Mouse (Mus musculus) embryo, embryonic 11 days (tissue): ENCODE data around the gene Smarcb1.

Experiments used
- DNase-seq: peaks from one replicate; pipeline ENCODE4 v3.0.0-alpha.2; 2015

Gene Smarcb1

DNA sequence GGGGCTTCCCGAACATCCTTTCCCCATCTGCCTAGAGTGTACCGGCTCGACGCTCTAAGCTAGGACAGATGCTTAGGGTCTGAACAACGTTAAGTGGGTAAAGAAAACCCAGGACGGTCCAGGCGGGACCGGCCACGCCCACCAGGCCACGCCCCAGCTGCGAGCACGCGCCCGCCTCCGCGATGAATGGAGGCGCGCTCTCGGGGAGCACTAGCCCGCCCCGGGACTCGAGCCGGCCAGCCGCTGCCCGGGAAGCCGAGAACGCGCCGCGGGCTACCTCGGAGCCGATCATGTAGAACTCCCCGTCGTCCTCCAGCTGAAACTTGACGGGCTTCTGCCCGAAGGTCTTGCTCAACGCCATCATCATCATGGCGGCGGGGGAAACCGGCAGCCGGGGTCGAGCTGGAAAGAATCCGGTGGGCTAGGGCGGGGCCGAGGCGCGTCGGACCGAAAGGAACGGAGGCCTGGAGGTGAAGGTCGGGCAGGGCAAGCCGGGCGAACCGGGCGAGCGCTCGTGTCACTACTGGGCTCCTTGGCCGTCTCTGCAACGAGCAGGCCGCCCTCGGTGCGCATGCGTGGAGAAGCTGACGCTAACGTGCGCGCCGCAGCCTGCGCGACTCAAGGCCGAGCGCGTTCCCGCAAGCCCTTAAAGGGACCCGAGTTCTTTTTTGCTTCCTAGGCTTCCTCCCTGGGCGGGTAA lies at the start of gene Smarcb1:
Gene Smarcb1 (minus strand): TSS at position 592 of the 700 bp plus-strand sequence.
- DNase-seq: peak; percentile 99

DNA sequence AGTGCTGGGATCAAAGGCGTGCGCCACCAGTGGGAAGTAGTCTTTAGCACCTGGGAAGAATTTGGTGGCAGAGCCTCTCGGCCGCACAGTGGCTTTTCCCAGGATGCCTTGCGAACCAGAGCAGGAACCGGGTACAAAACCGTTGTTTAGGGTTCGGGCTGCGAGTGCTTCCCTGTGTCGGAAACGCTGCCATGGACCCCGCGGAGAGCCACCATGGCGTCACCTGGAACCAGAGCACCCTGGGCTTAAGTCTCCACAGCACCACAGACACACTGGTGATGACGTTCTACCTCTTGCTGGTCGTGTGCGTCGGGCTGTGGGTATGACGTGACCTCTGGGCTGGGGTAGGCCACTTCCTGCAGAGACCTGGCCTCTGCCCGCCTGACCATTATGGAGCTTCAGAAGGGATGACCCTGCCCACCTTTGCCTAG lies 33.0 kb upstream of the Smarcb1 start, which contains the start of gene Gm5134:
Gene Gm5134 (plus strand): TSS at position 134 of the 431 bp plus-strand sequence.
- peak; percentile 36 for DNase-seq

GRCm38 (mm10) chr10:75951424-75952050 lies 30.1 kb upstream of the Smarcb1 start:
- peak; percentile 70 for DNase-seq

DNA sequence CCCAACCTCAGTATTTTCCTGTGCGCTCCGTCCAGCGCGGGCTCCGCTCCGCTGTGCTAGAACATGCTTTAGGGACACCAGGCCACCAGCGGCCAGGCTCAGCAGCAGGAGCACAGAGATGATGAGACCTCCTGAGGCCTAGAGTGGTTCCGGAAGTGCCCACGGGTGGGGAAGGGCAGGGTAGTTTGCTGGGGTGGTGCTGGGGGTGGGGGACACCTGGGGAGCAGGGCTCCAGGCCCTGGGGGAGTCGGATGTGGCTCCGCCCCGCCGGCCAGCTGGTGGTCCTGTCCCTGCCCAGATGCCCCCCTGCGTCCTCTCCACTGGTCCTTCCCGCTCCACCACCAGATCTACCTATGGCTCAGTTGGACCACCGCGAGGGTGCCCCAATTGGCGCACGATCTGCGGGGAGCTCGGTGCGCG lies 29.4 kb upstream of the Smarcb1 start:
- DNase-seq: peak; percentile 69

DNA sequence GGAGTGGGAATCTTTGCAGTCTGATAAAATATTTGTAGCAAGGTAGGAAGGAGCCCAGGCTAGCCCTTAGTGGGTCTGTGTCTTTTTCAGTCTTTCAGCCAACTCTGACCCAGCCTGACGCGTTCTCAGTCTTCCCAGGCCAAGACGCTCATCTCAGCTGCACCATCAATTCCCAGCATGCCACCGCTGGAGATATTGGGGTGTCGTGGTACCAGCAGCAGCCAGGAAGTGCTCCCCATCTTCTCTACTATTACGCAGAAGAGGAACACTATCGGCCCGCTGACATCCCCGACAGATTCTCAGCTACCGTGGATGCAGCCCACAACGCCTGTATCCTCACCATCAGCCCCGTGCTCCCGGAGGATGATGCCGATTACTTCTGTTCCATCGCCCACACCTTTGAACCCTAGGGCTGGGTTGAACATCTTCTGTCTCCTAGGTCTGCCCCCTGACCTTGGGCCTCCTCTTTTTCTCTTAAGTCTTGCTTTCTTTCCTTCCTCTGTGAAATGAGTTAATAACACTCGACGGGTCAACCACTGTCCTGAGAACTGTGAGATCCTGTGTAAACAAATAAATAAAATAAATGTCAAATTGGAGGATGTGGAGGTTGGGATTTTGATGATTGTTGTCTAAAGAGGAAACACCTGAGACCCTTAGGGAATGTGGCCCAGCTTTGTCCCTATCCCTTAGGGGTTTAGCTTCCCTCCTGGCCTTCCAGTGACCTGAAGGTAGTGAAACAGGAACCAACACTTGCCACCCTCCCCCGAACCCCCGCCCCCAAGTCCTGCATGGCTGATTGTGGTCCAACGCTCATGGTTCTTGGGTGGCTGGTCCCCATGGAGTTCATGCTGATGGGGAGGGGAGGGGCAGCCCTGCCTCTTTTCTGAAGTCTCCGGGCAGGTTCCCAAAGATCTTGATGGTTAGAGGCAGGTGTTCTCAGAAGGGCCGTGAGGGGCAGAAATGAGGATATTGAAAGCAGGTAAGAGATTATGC lies 27.9 kb upstream of the Smarcb1 start:
- no peak for DNase-seq

- no peak for DNase-seq
Observed at GRCm38 (mm10) chr10:75948079-75948478, 26.7 kb upstream of the Smarcb1 start.

GRCm38 (mm10) chr10:75945896-75946295 lies 24.5 kb upstream of the Smarcb1 start:
- DNase-seq: no peak

- no peak for DNase-seq
Observed at GRCm38 (mm10) chr10:75945213-75945612, 23.8 kb upstream of the Smarcb1 start.

DNA sequence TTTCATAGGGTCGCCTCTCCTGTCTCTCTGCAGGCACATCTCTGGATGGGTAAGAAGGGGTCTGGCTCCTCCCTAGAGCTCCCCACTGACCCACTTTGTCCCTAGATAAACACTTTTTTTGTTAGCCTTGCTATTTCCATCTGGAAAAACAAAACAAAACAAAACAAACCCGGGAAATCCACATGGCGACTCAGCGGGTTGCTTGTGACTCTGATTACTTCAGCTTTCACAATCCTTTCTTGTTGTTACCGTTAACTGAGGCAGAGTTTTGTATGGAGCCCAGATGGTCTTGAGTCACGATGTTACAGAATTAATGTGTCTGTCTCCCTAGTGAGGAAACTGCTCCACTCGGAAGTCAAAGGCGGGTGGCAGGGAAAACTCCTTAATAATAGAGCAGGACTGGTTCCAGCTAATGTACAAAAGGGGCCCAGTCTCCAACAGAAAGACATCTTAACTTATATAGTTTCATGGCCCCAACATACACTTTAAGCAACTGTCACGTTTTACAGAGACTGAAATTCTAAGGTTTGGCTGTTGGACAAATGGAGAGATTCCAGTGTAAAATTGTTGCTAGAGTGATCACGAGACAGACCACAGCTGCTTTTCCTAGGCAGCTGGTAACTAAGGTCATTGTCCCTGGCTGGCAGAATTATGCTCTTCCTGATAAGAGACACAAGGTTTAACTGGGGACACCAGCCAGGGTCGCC lies 22.8 kb upstream of the Smarcb1 start:
- peak; percentile 36 for DNase-seq

GRCm38 (mm10) chr10:75942736-75943477 lies 21.5 kb upstream of the Smarcb1 start, which contains the start of gene Vpreb3:
TSS of gene Vpreb3 (plus strand) at chr10:75943057.
- no peak for DNase-seq

DNA sequence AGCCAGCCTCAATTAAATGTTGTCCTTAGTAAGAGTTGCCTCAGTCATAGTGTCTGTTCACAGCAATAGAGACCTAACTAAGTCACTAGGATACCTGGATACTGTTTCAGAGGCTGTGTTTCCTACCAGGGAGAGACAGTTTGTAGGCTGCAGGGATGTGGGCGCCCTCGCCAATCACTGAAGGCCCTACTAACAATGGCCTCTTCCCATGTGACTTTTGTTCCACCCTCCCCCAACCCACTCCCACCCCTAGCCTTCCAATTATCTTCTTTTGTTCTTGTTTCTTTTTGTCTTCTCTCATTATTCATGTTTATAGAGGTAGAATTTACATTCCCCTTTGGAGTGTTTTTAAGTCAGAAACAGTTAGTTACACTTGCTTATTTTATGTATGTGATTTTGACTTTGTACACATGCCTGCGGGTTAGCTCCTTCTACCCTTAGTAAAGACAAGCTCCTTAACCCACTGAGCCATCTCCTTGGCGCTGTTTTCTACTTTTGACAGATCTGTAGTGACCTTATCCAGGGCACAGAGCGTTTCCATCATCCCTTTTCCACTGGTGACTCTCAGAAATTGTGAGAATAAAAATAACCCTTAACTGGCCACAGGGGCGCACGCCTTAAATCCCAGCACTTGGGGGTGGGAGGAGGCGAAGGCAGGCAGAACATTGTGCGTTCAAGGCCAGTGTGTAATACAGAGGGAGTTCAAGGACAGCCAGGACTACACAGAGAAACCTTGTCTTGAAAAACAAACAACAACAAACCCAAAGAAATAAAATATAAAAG lies 19.8 kb upstream of the Smarcb1 start:
- no peak for DNase-seq

- no peak for DNase-seq
Observed at GRCm38 (mm10) chr10:75940520-75940919, 19.1 kb upstream of the Smarcb1 start, which contains the start of gene Gm867. TSS of gene Gm867 (minus strand) at chr10:75940672.

GRCm38 (mm10) chr10:75939481-75940234 lies 18.2 kb upstream of the Smarcb1 start:
- no peak for DNase-seq

DNA sequence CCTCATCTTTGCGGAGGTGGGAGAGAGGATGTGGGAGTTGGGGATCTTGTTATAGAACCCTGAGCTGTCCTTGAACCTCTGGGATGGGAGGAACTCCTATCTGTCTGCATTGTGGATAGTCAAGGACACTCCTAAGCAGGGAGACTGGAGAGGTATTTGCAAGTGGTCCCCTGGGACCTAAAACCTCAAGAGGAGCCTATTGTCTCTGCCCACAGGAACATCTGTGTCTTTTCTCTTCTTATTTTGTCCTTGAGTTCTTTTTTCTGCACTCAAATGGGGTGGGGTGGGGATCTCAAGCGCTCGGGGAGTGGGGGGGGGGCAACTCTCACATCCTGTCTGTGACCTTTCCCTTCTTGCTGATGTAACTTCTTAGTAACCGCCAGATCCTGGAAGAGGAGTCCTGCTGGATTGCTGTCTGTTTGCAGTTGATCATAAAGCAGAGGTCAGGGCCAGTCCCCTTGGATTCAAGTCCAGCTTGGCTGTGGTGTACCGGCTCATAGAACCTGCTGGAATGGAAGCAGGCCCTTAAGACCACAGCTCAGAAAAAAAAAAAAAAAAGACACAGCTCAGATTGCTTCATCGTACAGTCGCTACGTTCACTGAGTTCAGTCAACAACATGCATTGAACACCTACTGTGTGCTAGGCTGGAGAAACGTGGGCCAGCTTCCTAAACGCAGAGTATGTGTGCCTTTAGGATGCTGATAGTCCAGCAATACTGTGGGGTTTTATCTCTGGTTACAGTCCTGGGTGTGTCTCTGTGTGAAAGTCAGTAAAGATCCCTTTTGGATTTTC lies 16.6 kb upstream of the Smarcb1 start:
- DNase-seq: no peak

- no peak for DNase-seq
Observed at GRCm38 (mm10) chr10:75936909-75937667, 15.7 kb upstream of the Smarcb1 start.

- peak; percentile 88 for DNase-seq
Observed at GRCm38 (mm10) chr10:75935680-75936541, 14.5 kb upstream of the Smarcb1 start, which contains the start of gene Mmp11. TSS of gene Mmp11 (minus strand) at chr10:75936496.

- no peak for DNase-seq
Observed at GRCm38 (mm10) chr10:75934991-75935390, 13.6 kb upstream of the Smarcb1 start.
